Mouse (Mus musculus) R1 (cell line): ENCODE measurements around the gene Copz1.

Experiments
- DNase-seq: peaks from one replicate; pipeline ENCODE4 v3.0.0-alpha.2; 2018; ENCODE audit warnings: low read depth, low spot score

The Copz1 gene

GRCm38 (mm10) chr15:103308876-103309580 lies 36.5 kb downstream of the Copz1 start:
- DNase-seq: no peak

- DNase-seq: no peak
Observed at GRCm38 (mm10) chr15:103310365-103310910, 37.9 kb downstream of the Copz1 start, which contains the start of gene Gpr84. Gene Gpr84 (minus strand): TSS chr15:103310612.

GRCm38 (mm10) chr15:103313495-103314095 lies 41.1 kb downstream of the Copz1 start:
- DNase-seq: peak; percentile 86

GRCm38 (mm10) chr15:103314181-103314580 lies 41.7 kb downstream of the Copz1 start:
- DNase-seq: no peak

GRCm38 (mm10) chr15:103315011-103315502 lies 42.5 kb downstream of the Copz1 start:
- peak; percentile 92 for DNase-seq

- DNase-seq: no peak
Observed at GRCm38 (mm10) chr15:103315979-103316776, 43.7 kb downstream of the Copz1 start.

GRCm38 (mm10) chr15:103317120-103317519 lies 44.6 kb downstream of the Copz1 start:
- no peak for DNase-seq

- DNase-seq: no peak
Observed at GRCm38 (mm10) chr15:103317731-103318130, 45.2 kb downstream of the Copz1 start.

- no peak for DNase-seq
Observed at GRCm38 (mm10) chr15:103318201-103318816, 45.8 kb downstream of the Copz1 start.

GRCm38 (mm10) chr15:103321076-103321475 lies 48.6 kb downstream of the Copz1 start:
- peak; percentile 63 for DNase-seq

- no peak for DNase-seq
Observed at GRCm38 (mm10) chr15:103322396-103322795, 49.9 kb downstream of the Copz1 start.

GRCm38 (mm10) chr15:103323070-103323454 lies 50.5 kb downstream of the Copz1 start:
- DNase-seq: no peak

- DNase-seq: peak; percentile 84
Observed at GRCm38 (mm10) chr15:103323455-103324247, 51.1 kb downstream of the Copz1 start.

GRCm38 (mm10) chr15:103333081-103333615 lies 60.6 kb downstream of the Copz1 start:
- no peak for DNase-seq

GRCm38 (mm10) chr15:103333738-103334137 lies 61.2 kb downstream of the Copz1 start:
- DNase-seq: no peak

GRCm38 (mm10) chr15:103334194-103334593 lies 61.7 kb downstream of the Copz1 start:
- DNase-seq: peak; percentile 44

GRCm38 (mm10) chr15:103335040-103335439 lies 62.5 kb downstream of the Copz1 start:
- DNase-seq: no peak

GRCm38 (mm10) chr15:103335488-103336235 lies 63.1 kb downstream of the Copz1 start:
- no peak for DNase-seq

GRCm38 (mm10) chr15:103336996-103337667 lies 64.6 kb downstream of the Copz1 start:
- DNase-seq: peak; percentile 52
